Mouse (Mus musculus): Measurements from ENCODE around the gene Prr7.
A peak's percentile ranks its signal among the peaks of the same experiment; 100 is the strongest.
"Not testable (repeated sequence)": the region's sequence is repeated elsewhere in the genome, so short reads cannot be mapped to it uniquely, and the experiment has no call there.

Prr7 gene

GRCm38 (mm10) chr13:55464027-55464884, at the start of gene Prr7:
Prr7 (plus strand) TSS chr13:55464267.
- DNase-seq (ENCODE audit: extremely low spot score) = peak; percentile 88

GRCm38 (mm10) chr13:55414743-55415380, 49.2 kb upstream of the Prr7 start, which contains the start of gene Pfn3:
Pfn3 (minus strand) TSS chr13:55415232.
- DNase-seq (ENCODE audit: extremely low spot score) = peak; percentile 53

GRCm38 (mm10) chr13:55418004-55418403, 46.1 kb upstream of the Prr7 start:
- peak; percentile 83 for DNase-seq (ENCODE audit: extremely low spot score)

GRCm38 (mm10) chr13:55419142-55419541, 44.9 kb upstream of the Prr7 start:
- DNase-seq (ENCODE audit: extremely low spot score) = no peak

GRCm38 (mm10) chr13:55420018-55420932, 43.8 kb upstream of the Prr7 start:
- no peak for DNase-seq (ENCODE audit: extremely low spot score)

- peak; percentile 64 for DNase-seq (ENCODE audit: extremely low spot score)
Measured at GRCm38 (mm10) chr13:55420933-55421800, 42.9 kb upstream of the Prr7 start.

- DNase-seq (ENCODE audit: extremely low spot score) = no peak
Measured at GRCm38 (mm10) chr13:55426613-55427012, 37.5 kb upstream of the Prr7 start, which contains the start of gene F12. F12 (minus strand) TSS chr13:55426793.

- no peak for DNase-seq (ENCODE audit: extremely low spot score)
Measured at GRCm38 (mm10) chr13:55429226-55429888, 34.7 kb upstream of the Prr7 start.

GRCm38 (mm10) chr13:55430566-55430965, 33.5 kb upstream of the Prr7 start:
- DNase-seq (ENCODE audit: extremely low spot score) = no peak

- DNase-seq (ENCODE audit: extremely low spot score) = no peak
Measured at GRCm38 (mm10) chr13:55431889-55432685, 32.0 kb upstream of the Prr7 start.

GRCm38 (mm10) chr13:55437111-55437629, 26.9 kb upstream of the Prr7 start:
- DNase-seq (ENCODE audit: extremely low spot score) = not testable (repeated sequence)

- no peak for DNase-seq (ENCODE audit: extremely low spot score)
Measured at GRCm38 (mm10) chr13:55443799-55444285, 20.2 kb upstream of the Prr7 start.

GRCm38 (mm10) chr13:55444286-55444936, 19.7 kb upstream of the Prr7 start:
- no peak for DNase-seq (ENCODE audit: extremely low spot score)

- DNase-seq (ENCODE audit: extremely low spot score) = peak; percentile 98
Measured at GRCm38 (mm10) chr13:55444937-55445315, 19.1 kb upstream of the Prr7 start, which contains the start of gene Grk6. Grk6 (plus strand) TSS chr13:55445072.

GRCm38 (mm10) chr13:55445361-55446091, 18.5 kb upstream of the Prr7 start:
- DNase-seq (ENCODE audit: extremely low spot score) = peak; percentile 67

- DNase-seq (ENCODE audit: extremely low spot score) = no peak
Measured at GRCm38 (mm10) chr13:55446483-55447105, 17.5 kb upstream of the Prr7 start.

- DNase-seq (ENCODE audit: extremely low spot score) = no peak
Measured at GRCm38 (mm10) chr13:55447543-55447943, 16.5 kb upstream of the Prr7 start.
